Mouse (Mus musculus) testis, adult 10 weeks (tissue): ENCODE results near the gene Olfr1233. TPM values are rescaled to one million over a fixed set of nuclear protein-coding genes. Genes with fewer than 3 reads are reported as not detected.

Experiments
- polyA plus RNA-seq: library from polyadenylated mRNA; stranded (reverse); fragments of 350-450 nt; fragmentation: Illumina TruSeq; extraction: RNeasy Lipid Tissue Mini Kit (QIAGEN cat#74804); gene quantifications from one replicate; pipeline ENCODE4 v1.2.3, GENCODE M21; 2014; ENCODE audit warnings: low read depth, low replicate concordance

The Olfr1233 gene
- 0.10 TPM for polyA plus RNA-seq

DNA sequence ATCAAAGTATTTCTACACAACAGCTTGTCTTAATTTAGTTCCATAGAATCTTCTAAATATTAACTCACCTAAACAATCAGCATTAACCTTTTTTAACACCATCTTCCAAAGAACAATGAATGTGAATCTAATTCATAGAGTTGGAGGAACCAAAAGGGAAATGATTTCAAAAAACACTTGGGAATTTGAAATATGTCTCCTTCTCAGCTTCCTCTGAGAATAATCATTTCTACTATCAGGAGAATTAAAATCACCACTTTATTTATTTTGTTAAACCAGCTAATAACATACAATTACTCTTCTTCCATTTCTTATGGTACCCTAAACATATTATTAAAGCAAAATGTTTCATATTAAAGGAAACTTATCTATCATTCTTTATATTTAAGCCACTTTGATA is at the start of gene Olfr1233:
Gene Olfr1233 (minus strand): TSS at position 101 of the 400 bp plus-strand sequence.

DNA sequence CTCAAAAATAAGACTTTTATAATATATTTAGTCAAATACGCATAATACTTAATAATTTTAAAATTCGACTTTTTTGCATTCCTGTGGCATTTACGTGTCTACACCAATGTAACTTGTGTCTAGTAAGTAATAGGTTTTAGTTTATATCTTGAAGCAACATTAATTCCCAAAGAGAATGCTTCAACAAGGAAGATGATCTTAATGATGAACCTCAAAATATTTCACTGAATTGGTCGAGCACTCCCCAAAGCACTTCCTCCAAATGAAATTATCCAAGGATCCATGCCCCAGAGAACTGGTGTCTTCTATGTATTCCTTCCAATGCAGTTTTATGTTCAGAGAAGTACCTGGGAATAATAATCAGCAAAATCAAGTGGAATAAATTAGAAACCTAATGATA is 22.6 kb upstream of the Olfr1233 start, which contains the start of gene Olfr1234:
Gene Olfr1234 (minus strand): TSS at position 101 of the 400 bp plus-strand sequence.

DNA sequence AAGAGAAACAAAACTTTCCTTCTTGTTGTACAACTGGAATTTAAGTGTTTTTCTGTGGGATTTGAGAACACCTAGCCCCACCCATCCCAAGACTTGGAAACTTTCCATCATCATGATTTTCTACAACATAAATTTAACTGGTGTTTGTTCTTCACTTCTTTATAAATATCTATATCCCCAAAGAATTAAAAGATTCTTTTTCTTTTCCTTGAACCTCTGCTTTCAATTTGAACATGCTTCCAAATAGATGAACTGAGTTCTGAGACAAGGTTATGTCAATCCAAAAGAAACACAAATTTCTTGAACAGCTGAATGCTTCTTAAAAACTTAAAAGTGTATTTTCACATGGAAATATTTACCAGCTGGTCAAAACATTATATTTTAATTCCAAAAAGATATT is 12.6 kb downstream of the Olfr1233 start, which contains the start of gene Olfr1232:
Gene Olfr1232 (minus strand): TSS at position 101 of the 400 bp plus-strand sequence.

DNA sequence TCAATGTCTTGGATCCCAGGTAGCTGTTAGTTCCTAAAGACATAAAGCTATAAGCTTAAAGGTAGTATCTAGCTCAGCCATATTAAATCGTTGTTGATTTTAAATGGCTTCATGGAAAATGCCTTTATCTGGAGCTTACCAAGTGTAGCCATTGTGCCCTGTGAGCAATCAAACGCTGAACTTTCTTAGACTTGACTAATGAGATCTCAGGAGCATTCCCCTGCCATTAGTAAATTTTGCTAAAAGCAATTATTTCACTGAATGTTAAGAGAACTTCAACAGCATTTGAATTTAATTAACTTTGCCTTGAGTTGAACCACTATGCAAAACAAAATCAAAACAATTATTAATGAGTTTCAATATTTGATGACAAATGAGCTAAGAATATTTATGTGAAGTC is 35.2 kb downstream of the Olfr1233 start, which contains the start of gene Olfr1231:
Gene Olfr1231 (minus strand): TSS at position 101 of the 400 bp plus-strand sequence.

DNA sequence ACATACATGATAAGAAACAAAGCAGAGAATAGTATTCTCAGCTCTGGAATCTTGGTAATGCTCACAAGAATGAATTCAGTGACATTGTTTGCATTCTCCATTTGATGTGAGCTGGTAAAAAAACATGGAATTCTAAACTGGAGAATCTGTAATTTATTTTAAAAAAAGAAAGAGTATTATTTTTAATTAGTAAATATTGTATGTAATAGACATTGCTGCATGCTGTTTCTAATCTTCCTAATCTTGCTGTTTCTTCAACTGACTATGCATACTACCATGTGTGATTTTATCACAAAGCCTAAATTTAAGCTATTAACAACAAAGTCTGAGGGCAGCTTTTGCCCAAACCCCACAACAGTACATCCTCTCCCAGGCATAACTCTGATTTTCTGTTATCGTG is 45.0 kb downstream of the Olfr1233 start, which contains the start of gene Olfr1230:
Gene Olfr1230 (minus strand): TSS at position 101 of the 400 bp plus-strand sequence.

DNA sequence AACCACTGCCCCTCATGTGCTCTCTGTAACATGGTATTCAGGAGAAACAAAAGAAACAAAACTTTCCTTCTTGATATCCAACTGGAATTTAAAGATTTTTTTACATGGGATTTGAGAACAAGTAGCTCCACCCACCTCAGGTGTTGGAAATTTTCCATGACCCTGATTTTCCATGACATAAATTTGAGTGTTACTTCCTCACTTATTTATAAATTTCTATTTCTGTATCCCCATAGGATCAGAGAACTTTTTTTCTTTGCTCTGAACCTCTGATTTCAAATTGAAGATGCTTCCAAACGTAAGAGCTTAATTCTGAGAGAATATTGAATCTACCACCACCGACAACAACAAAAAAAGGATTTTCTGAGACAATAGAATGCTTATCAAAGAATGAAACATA is 54.3 kb downstream of the Olfr1233 start, which contains the start of gene Olfr1229:
Gene Olfr1229 (minus strand): TSS at position 101 of the 400 bp plus-strand sequence.

Other genes with a start within 250 kb of the Olfr1233 start
- 0.07 TPM for gene Olfr1220, start 235.6 kb downstream of the Olfr1233 start, polyA plus RNA-seq
- gene Olfr1221, start 225.1 kb downstream of the Olfr1233 start, polyA plus RNA-seq: not detected
- not detected for gene Olfr1222, start 209.3 kb downstream of the Olfr1233 start, polyA plus RNA-seq
- gene Olfr1223, start 190.8 kb downstream of the Olfr1233 start, polyA plus RNA-seq: not detected
- gene Olfr1224-ps1, start 178.3 kb downstream of the Olfr1233 start, polyA plus RNA-seq: not detected
- not detected for gene Olfr1225, start 167.7 kb downstream of the Olfr1233 start, polyA plus RNA-seq
- 0.07 TPM for gene Olfr1226, start 142.3 kb downstream of the Olfr1233 start, polyA plus RNA-seq
- gene Olfr1228, start 88.3 kb downstream of the Olfr1233 start, polyA plus RNA-seq: not detected
- gene Olfr1229, start 54.4 kb downstream of the Olfr1233 start, polyA plus RNA-seq: not detected
- gene Olfr1230, start 45.1 kb downstream of the Olfr1233 start, polyA plus RNA-seq: not detected
- not detected for gene Olfr1231, start 35.3 kb downstream of the Olfr1233 start, polyA plus RNA-seq
- gene Olfr1232, start 12.7 kb downstream of the Olfr1233 start, polyA plus RNA-seq: not detected
- gene Olfr1234, start 22.5 kb upstream of the Olfr1233 start, polyA plus RNA-seq: not detected
- not detected for gene Olfr1238, start 67.3 kb upstream of the Olfr1233 start, polyA plus RNA-seq
- not detected for gene Olfr1239, start 78.0 kb upstream of the Olfr1233 start, polyA plus RNA-seq
- gene Olfr1240, start 100.6 kb upstream of the Olfr1233 start, polyA plus RNA-seq: not detected
- gene Olfr1241, start 144.7 kb upstream of the Olfr1233 start, polyA plus RNA-seq: not detected
- gene Olfr1242, start 155.9 kb upstream of the Olfr1233 start, polyA plus RNA-seq: not detected
- not detected for gene Olfr1243, start 189.1 kb upstream of the Olfr1233 start, polyA plus RNA-seq
- gene Olfr1245, start 236.0 kb upstream of the Olfr1233 start, polyA plus RNA-seq: not detected